Mouse (Mus musculus): ENCODE results near the gene Prkg1. TPM values are rescaled to one million over a fixed set of nuclear protein-coding genes. Genes with fewer than 3 reads are reported as not detected.
"Not testable (repeated sequence)": the region's sequence is repeated elsewhere in the genome, so short reads cannot be mapped to it uniquely, and the experiment has no call there.

The Prkg1 gene
- polyA plus RNA-seq, 1 experiment from 2014 or later = 5.9 TPM

GRCm38 (mm10) chr19:31219261-31219660 lies 545.6 kb downstream of the Prkg1 start:
- H3K4me1 ChIP-seq; ATAC-seq (ENCODE audit: low FRiP score); H3K27ac ChIP-seq; H3K4me2 ChIP-seq; H3K9me3 ChIP-seq; H3K27me3 ChIP-seq; H3K9ac ChIP-seq; H3K4me3 ChIP-seq (replicated peaks); H3K36me3 ChIP-seq (replicated peaks): not testable (repeated sequence)
- WGBS = 86% methylated on average over 4 of the region's 4 CpGs

- 89% methylated on average over 3 of the region's 3 CpGs for WGBS
- no peaks in the 10 kb centered on the region for H3K27me3 ChIP-seq
Measured at GRCm38 (mm10) chr19:31210850-31211249, 554.0 kb downstream of the Prkg1 start.

GRCm38 (mm10) chr19:31210449-31210848 lies 554.4 kb downstream of the Prkg1 start:
- Histone ChIP-seq H3K36me3 (replicated peaks) (no peaks in the 10 kb centered on the region), H3K4me1 (0 out of 2 replicates have a peak, but pooled peaks cover 4% of the 10 kb centered on the region), H3K9ac (no peak overlapping the region), H3K4me3 (replicated peaks) (no peak overlapping the region), H3K9me3 (no peaks in the 10 kb centered on the region), H3K27ac (no peak overlapping the region), H3K4me2 (no peak overlapping the region), H3K27me3 (no peaks in the 10 kb centered on the region)
- 55% methylated on average over 2 of the region's 2 CpGs for WGBS
- ATAC-seq (ENCODE audit: low FRiP score) = no peak

More at GRCm38 (mm10) chr19:31210850-31211249, 554.0 kb downstream of the Prkg1 start:
- H3K9me3 ChIP-seq = no peaks in the 10 kb centered on the region
- no peak overlapping the region for H3K27ac ChIP-seq
- no peak overlapping the region for H3K4me2 ChIP-seq
- no peaks in the 10 kb centered on the region for H3K36me3 ChIP-seq (replicated peaks)
- no peak for ATAC-seq (ENCODE audit: low FRiP score)
- H3K4me1 ChIP-seq = 0 out of 2 replicates have a peak, but pooled peaks cover 4% of the 10 kb centered on the region
- H3K4me3 ChIP-seq (replicated peaks) = no peak overlapping the region
- no peak overlapping the region for H3K9ac ChIP-seq

GRCm38 (mm10) chr19:31199583-31199982 lies 565.2 kb downstream of the Prkg1 start:
- ATAC-seq (ENCODE audit: low FRiP score) = no peak
- WGBS = 49% methylated on average over 5 of the region's 5 CpGs
- Histone ChIP-seq H3K9me3 (no peaks in the 10 kb centered on the region), H3K4me2 (no peak overlapping the region), H3K36me3 (replicated peaks) (no peaks in the 10 kb centered on the region), H3K9ac (no peak overlapping the region), H3K4me1 (peaks cover 15% of the 10 kb centered on the region), H3K4me3 (replicated peaks) (no peak overlapping the region), H3K27ac (no peak overlapping the region), H3K27me3 (no peaks in the 10 kb centered on the region)

DNA sequence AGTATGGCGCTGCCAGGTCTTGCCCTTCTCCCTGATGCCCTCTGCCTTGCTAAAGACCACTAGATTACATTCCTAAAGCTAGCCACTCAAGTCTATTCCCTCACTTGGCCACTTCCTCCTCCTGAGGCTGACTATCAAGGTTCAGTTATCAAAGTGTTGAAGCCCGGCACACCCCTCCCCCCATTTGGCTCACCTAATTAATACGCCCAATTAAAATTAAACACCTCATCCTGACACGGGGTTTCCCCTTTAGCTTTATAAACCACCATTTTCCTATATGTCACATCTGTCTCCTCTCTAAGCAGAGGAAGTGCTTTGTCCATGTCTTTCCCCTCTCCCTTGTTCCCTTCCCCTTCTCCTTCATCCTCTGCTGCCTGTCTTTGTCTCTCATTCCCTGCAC lies 566.4 kb downstream of the Prkg1 start:
- Histone ChIP-seq H3K9me3 (no peaks in the 10 kb centered on the region), H3K27ac (no peak overlapping the region), H3K9ac (no peak overlapping the region), H3K36me3 (replicated peaks) (no peaks in the 10 kb centered on the region), H3K4me3 (replicated peaks) (no peak overlapping the region), H3K4me2 (no peak overlapping the region), H3K4me1 (peaks cover 15% of the 10 kb centered on the region), H3K27me3 (no peaks in the 10 kb centered on the region)
- 66% methylated on average over 4 of the region's 4 CpGs for WGBS
- ATAC-seq (ENCODE audit: low FRiP score) = peak; percentile 27; the same call in 1 of the 2 replicates

- no peak overlapping the region for H3K4me2 ChIP-seq
- no peaks in the 10 kb centered on the region for H3K27me3 ChIP-seq
- H3K9ac ChIP-seq = no peak overlapping the region
- no peaks in the 10 kb centered on the region for H3K36me3 ChIP-seq (replicated peaks)
- no peak overlapping the region for H3K4me3 ChIP-seq (replicated peaks)
- H3K4me1 ChIP-seq = peaks cover 15% of the 10 kb centered on the region
- no peak for ATAC-seq (ENCODE audit: low FRiP score)
- H3K9me3 ChIP-seq = no peaks in the 10 kb centered on the region
- H3K27ac ChIP-seq = no peak overlapping the region
- 76% methylated on average over 6 of the region's 6 CpGs for WGBS
Measured at GRCm38 (mm10) chr19:31197076-31197475, 567.8 kb downstream of the Prkg1 start.

- no peak overlapping the region for H3K9ac ChIP-seq
- no peak for ATAC-seq (ENCODE audit: low FRiP score)
- no peaks in the 10 kb centered on the region for H3K36me3 ChIP-seq (replicated peaks)
- H3K9me3 ChIP-seq = no peaks in the 10 kb centered on the region
- no peak overlapping the region for H3K4me2 ChIP-seq
- H3K4me1 ChIP-seq = no peaks in the 10 kb centered on the region
- 82% methylated on average over 6 of the region's 6 CpGs for WGBS
- H3K27me3 ChIP-seq = no peaks in the 10 kb centered on the region
- no peak overlapping the region for H3K27ac ChIP-seq
- no peak overlapping the region for H3K4me3 ChIP-seq (replicated peaks)
Measured at GRCm38 (mm10) chr19:31188559-31189218, 576.1 kb downstream of the Prkg1 start.

GRCm38 (mm10) chr19:31180757-31181156 lies 584.1 kb downstream of the Prkg1 start:
- ATAC-seq (ENCODE audit: low FRiP score) = no peak
- WGBS = 86% methylated on average over 4 of the region's 4 CpGs
- Histone ChIP-seq H3K4me1 (no peaks in the 10 kb centered on the region), H3K27ac (no peak overlapping the region), H3K36me3 (replicated peaks) (no peaks in the 10 kb centered on the region), H3K4me3 (replicated peaks) (no peak overlapping the region), H3K4me2 (no peak overlapping the region), H3K27me3 (no peaks in the 10 kb centered on the region), H3K9ac (no peak overlapping the region), H3K9me3 (no peaks in the 10 kb centered on the region)

GRCm38 (mm10) chr19:31177279-31177922 lies 587.4 kb downstream of the Prkg1 start:
- Histone ChIP-seq H3K4me3 (replicated peaks) (no peak overlapping the region), H3K27me3 (no peaks in the 10 kb centered on the region), H3K27ac (no peak overlapping the region), H3K4me1 (no peaks in the 10 kb centered on the region), H3K9ac (no peak overlapping the region), H3K36me3 (replicated peaks) (no peaks in the 10 kb centered on the region), H3K9me3 (no peaks in the 10 kb centered on the region), H3K4me2 (no peak overlapping the region)
- 88% methylated on average over 8 of the region's 8 CpGs for WGBS
- ATAC-seq (ENCODE audit: low FRiP score) = no peak

- H3K4me3 ChIP-seq (replicated peaks) = no peak overlapping the region
- ATAC-seq (ENCODE audit: low FRiP score) = no peak
- no peaks in the 10 kb centered on the region for H3K27me3 ChIP-seq
- 75% methylated on average over 1 of the region's 1 CpGs for WGBS
- no peaks in the 10 kb centered on the region for H3K4me1 ChIP-seq
- no peaks in the 10 kb centered on the region for H3K36me3 ChIP-seq (replicated peaks)
- H3K4me2 ChIP-seq = no peak overlapping the region
- no peaks in the 10 kb centered on the region for H3K9me3 ChIP-seq
- H3K27ac ChIP-seq = no peak overlapping the region
- no peak overlapping the region for H3K9ac ChIP-seq
Measured at GRCm38 (mm10) chr19:31170985-31171384, 593.8 kb downstream of the Prkg1 start.

- H3K9ac ChIP-seq = no peak overlapping the region
- no peaks in the 10 kb centered on the region for H3K36me3 ChIP-seq (replicated peaks)
- no peaks in the 10 kb centered on the region for H3K9me3 ChIP-seq
- no peak overlapping the region for H3K4me2 ChIP-seq
- no peaks in the 10 kb centered on the region for H3K27me3 ChIP-seq
- H3K4me3 ChIP-seq (replicated peaks) = no peak overlapping the region
- no peak for ATAC-seq (ENCODE audit: low FRiP score)
- WGBS = 90% methylated on average over 6 of the region's 6 CpGs
- H3K4me1 ChIP-seq = no peaks in the 10 kb centered on the region
- H3K27ac ChIP-seq = no peak overlapping the region
Measured at GRCm38 (mm10) chr19:31158944-31159460, 605.8 kb downstream of the Prkg1 start.

GRCm38 (mm10) chr19:31153399-31153798 lies 611.4 kb downstream of the Prkg1 start:
- no peak overlapping the region for H3K27ac ChIP-seq
- no peaks in the 10 kb centered on the region for H3K36me3 ChIP-seq (replicated peaks)
- WGBS = 18% methylated on average over 5 of the region's 5 CpGs
- no peak overlapping the region for H3K9ac ChIP-seq
- H3K9me3 ChIP-seq = no peaks in the 10 kb centered on the region
- 0 out of 2 replicates have a peak, but pooled peaks have one; percentile 36 for ATAC-seq (ENCODE audit: low FRiP score)
- H3K4me3 ChIP-seq (replicated peaks) = no peak overlapping the region
- peaks cover 5% of the 10 kb centered on the region; the same call in 1 of the 2 replicates for H3K4me1 ChIP-seq
- H3K27me3 ChIP-seq = no peaks in the 10 kb centered on the region
- H3K4me2 ChIP-seq = no peak overlapping the region

DNA sequence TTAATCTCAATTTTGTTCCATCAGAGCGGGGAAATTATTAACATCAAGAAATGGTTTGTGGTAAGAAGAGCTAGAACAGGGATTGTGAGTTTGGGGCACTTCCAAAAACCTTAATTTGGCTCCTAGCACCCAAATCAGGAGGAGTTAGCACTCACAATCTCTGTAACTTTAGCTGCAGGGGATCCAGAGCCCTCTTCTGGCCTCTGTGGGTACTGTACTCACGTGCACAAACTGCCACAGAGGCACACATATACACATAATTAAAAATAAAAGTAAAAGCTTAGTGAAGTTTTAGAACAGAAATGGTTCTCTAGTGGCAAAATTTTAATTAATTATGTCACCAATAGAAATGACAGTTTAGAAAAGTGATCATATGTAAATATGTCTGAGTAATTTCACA lies 614.9 kb downstream of the Prkg1 start:
- no peak overlapping the region for H3K9ac ChIP-seq
- WGBS = 91% methylated on average over 2 of the region's 2 CpGs

More for the DNA sequence above, 614.9 kb downstream of the Prkg1 start:
- no peaks in the 10 kb centered on the region for H3K9me3 ChIP-seq
- H3K36me3 ChIP-seq (replicated peaks) = no peaks in the 10 kb centered on the region
- no peak for ATAC-seq (ENCODE audit: low FRiP score)
- H3K4me1 ChIP-seq = peaks cover 5% of the 10 kb centered on the region; the same call in 1 of the 2 replicates
- no peak overlapping the region for H3K27ac ChIP-seq
- no peaks in the 10 kb centered on the region for H3K27me3 ChIP-seq
- no peak overlapping the region for H3K4me2 ChIP-seq
- no peak overlapping the region for H3K4me3 ChIP-seq (replicated peaks)

All from forebrain, embryonic 12.5 days (tissue).